Mouse (Mus musculus): Measurements from ENCODE around the gene Tnfsf15. TPM values are rescaled to one million over a fixed set of nuclear protein-coding genes. Genes with fewer than 3 reads are reported as not detected.

Tnfsf15 gene
- total and polyA plus RNA-seq, 2 experiments from 2014 or later, result not detected

DNA sequence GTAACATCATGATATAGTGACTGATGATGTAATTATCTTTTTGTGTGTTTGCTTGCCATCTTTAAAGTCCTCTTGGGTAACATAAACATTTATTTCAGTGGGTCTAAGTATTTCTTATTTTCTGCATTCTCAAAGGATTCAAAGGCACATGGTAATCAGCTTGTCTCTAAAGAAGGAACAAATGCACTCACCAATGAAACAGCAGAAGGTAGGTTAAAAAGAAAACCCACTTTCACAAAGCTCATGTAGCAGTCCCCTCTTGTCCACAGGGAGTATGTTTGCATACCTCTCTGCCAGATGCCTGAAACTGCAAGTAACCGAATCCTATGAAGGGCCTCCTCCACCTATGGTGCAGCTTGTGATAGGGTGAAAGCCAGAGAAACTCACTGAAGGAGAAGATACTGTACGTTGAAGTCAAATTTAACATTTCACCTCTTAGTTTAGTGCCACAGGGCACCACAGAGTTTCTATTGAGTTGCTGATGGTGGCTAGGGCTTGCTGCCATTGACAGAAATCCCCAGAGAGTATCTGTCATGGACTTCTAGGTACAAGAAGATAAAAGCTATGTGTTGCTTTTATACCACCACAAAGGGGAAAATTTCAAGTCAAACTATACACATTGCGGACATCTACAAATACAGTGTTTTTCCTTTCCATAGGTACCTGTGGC, 3.3 kb upstream of the Tnfsf15 start:
- H3K4me2 ChIP-seq (ENCODE audit: low read depth, low read length, poor library complexity, severe bottlenecking), result no peak overlapping the region
- H3K27ac ChIP-seq (ENCODE audit: low read depth, low read length), result no peak overlapping the region
- TF ChIP-seq CTCF (IDR thresholded peaks at IDR 0.05), result no peak
- WGBS, result 78% methylated on average over 3 of the region's 3 CpGs
- DNase-seq (ENCODE audit: low spot score) (no peak), ATAC-seq (ENCODE audit: low FRiP score) (no peak)
- peaks cover 3% of the 10 kb centered on the region; the same call in 1 of the 2 replicates for H3K4me1 ChIP-seq (ENCODE audit: insufficient read depth, low read length)
- no peaks in the 10 kb centered on the region for H3K27me3 ChIP-seq (ENCODE audit: insufficient read depth, low read length)
- no peaks in the 10 kb centered on the region for H3K36me3 ChIP-seq (ENCODE audit: insufficient read depth, low read length)
- H3K4me3 ChIP-seq (ENCODE audit: low read depth, low read length), result no peak overlapping the region
- no peaks in the 10 kb centered on the region for H3K9me3 ChIP-seq (ENCODE audit: low read length)
- no peak overlapping the region for H3K9ac ChIP-seq (replicated peaks; ENCODE audit: low read length, poor library complexity, severe bottlenecking)

- H3K9ac ChIP-seq (replicated peaks; ENCODE audit: low read length, poor library complexity, severe bottlenecking), result no peak overlapping the region
- H3K4me2 ChIP-seq (ENCODE audit: low read depth, low read length, poor library complexity, severe bottlenecking), result no peak overlapping the region
- no peaks in the 10 kb centered on the region for H3K27me3 ChIP-seq (ENCODE audit: insufficient read depth, low read length)
- no peak overlapping the region for H3K27ac ChIP-seq (ENCODE audit: low read depth, low read length)
- DNase-seq (ENCODE audit: low spot score) (no peak), ATAC-seq (ENCODE audit: low FRiP score) (no peak)
- no peaks in the 10 kb centered on the region for H3K4me1 ChIP-seq (ENCODE audit: insufficient read depth, low read length)
- TF ChIP-seq CTCF (IDR thresholded peaks at IDR 0.05), result no peak
- H3K4me3 ChIP-seq (ENCODE audit: low read depth, low read length), result no peak overlapping the region
- no peaks in the 10 kb centered on the region for H3K36me3 ChIP-seq (ENCODE audit: insufficient read depth, low read length)
- H3K9me3 ChIP-seq (ENCODE audit: low read length), result no peaks in the 10 kb centered on the region
- 80% methylated on average over 6 of the region's 6 CpGs for WGBS
Measured at GRCm38 (mm10) chr4:63745271-63745670, 358 bp upstream of the Tnfsf15 start.

- Histone ChIP-seq H3K36me3 (ENCODE audit: insufficient read depth, low read length) (no peaks in the 10 kb centered on the region), H3K4me3 (ENCODE audit: low read depth, low read length) (no peak overlapping the region), H3K27ac (ENCODE audit: low read depth, low read length) (no peak overlapping the region), H3K9ac (replicated peaks; ENCODE audit: low read length, poor library complexity, severe bottlenecking) (no peak overlapping the region), H3K4me2 (ENCODE audit: low read depth, low read length, poor library complexity, severe bottlenecking) (no peak overlapping the region), H3K27me3 (ENCODE audit: insufficient read depth, low read length) (no peaks in the 10 kb centered on the region), H3K9me3 (ENCODE audit: low read length) (no peaks in the 10 kb centered on the region), H3K4me1 (ENCODE audit: insufficient read depth, low read length) (no peaks in the 10 kb centered on the region)
- WGBS, result 77% methylated on average over 1 of the region's 1 CpGs
- no peak for TF ChIP-seq CTCF (IDR thresholded peaks at IDR 0.05)
- no peak for DNase-seq (ENCODE audit: low spot score)
- ATAC-seq (ENCODE audit: low FRiP score), result no peak
Measured at GRCm38 (mm10) chr4:63743660-63744059, 1.3 kb downstream of the Tnfsf15 start.

GRCm38 (mm10) chr4:63742763-63743371, 2.0 kb downstream of the Tnfsf15 start:
- no peak for ATAC-seq (ENCODE audit: low FRiP score)
- TF ChIP-seq CTCF (IDR thresholded peaks at IDR 0.05), result no peak
- 83% methylated on average over 5 of the region's 5 CpGs for WGBS
- Histone ChIP-seq H3K9ac (replicated peaks; ENCODE audit: low read length, poor library complexity, severe bottlenecking) (no peak overlapping the region), H3K27me3 (ENCODE audit: insufficient read depth, low read length) (no peaks in the 10 kb centered on the region), H3K4me3 (ENCODE audit: low read depth, low read length) (no peak overlapping the region), H3K27ac (ENCODE audit: low read depth, low read length) (no peak overlapping the region), H3K4me2 (ENCODE audit: low read depth, low read length, poor library complexity, severe bottlenecking) (no peak overlapping the region), H3K9me3 (ENCODE audit: low read length) (no peaks in the 10 kb centered on the region), H3K36me3 (ENCODE audit: insufficient read depth, low read length) (no peaks in the 10 kb centered on the region), H3K4me1 (ENCODE audit: insufficient read depth, low read length) (no peaks in the 10 kb centered on the region)
- no peak for DNase-seq (ENCODE audit: low spot score)

- H3K27me3 ChIP-seq (ENCODE audit: insufficient read depth, low read length), result no peaks in the 10 kb centered on the region
- H3K4me2 ChIP-seq (ENCODE audit: low read depth, low read length, poor library complexity, severe bottlenecking), result no peak overlapping the region
- H3K36me3 ChIP-seq (ENCODE audit: insufficient read depth, low read length), result no peaks in the 10 kb centered on the region
- WGBS, result 72% methylated on average over 7 of the region's 7 CpGs
- H3K4me1 ChIP-seq (ENCODE audit: insufficient read depth, low read length), result no peaks in the 10 kb centered on the region
- no peak overlapping the region for H3K27ac ChIP-seq (ENCODE audit: low read depth, low read length)
- no peaks in the 10 kb centered on the region for H3K9me3 ChIP-seq (ENCODE audit: low read length)
- H3K4me3 ChIP-seq (ENCODE audit: low read depth, low read length), result no peak overlapping the region
- no peak overlapping the region for H3K9ac ChIP-seq (replicated peaks; ENCODE audit: low read length, poor library complexity, severe bottlenecking)
- TF ChIP-seq CTCF (IDR thresholded peaks at IDR 0.05), result no peak
- DNase-seq (ENCODE audit: low spot score) (no peak), ATAC-seq (ENCODE audit: low FRiP score) (no peak)
Measured at GRCm38 (mm10) chr4:63742101-63742500, 2.8 kb downstream of the Tnfsf15 start.

- H3K4me2 ChIP-seq (ENCODE audit: low read depth, low read length, poor library complexity, severe bottlenecking), result no peak overlapping the region
- no peak overlapping the region for H3K27ac ChIP-seq (ENCODE audit: low read depth, low read length)
- 80% methylated on average over 4 of the region's 4 CpGs for WGBS
- TF ChIP-seq CTCF (IDR thresholded peaks at IDR 0.05), result no peak
- no peaks in the 10 kb centered on the region for H3K27me3 ChIP-seq (ENCODE audit: insufficient read depth, low read length)
- H3K9ac ChIP-seq (replicated peaks; ENCODE audit: low read length, poor library complexity, severe bottlenecking), result no peak overlapping the region
- no peaks in the 10 kb centered on the region for H3K9me3 ChIP-seq (ENCODE audit: low read length)
- DNase-seq (ENCODE audit: low spot score) (no peak), ATAC-seq (ENCODE audit: low FRiP score) (no peak)
- no peak overlapping the region for H3K4me3 ChIP-seq (ENCODE audit: low read depth, low read length)
- H3K4me1 ChIP-seq (ENCODE audit: insufficient read depth, low read length), result no peaks in the 10 kb centered on the region
- H3K36me3 ChIP-seq (ENCODE audit: insufficient read depth, low read length), result no peaks in the 10 kb centered on the region
Measured at GRCm38 (mm10) chr4:63740761-63741160, 4.2 kb downstream of the Tnfsf15 start.
